Mouse (Mus musculus) regulatory T cell (primary cell): ENCODE data around the gene Rad50.

Experiments used
- in situ Hi-C: fragments of 300-600 bp; cut with MboI, MseI; formaldehyde crosslinking; loops from one replicate; pipeline ENCODE4 v1.15.1; 2025; ENCODE audit warnings: high pct_unique_total_duplicates

Rad50 gene

DNA sequence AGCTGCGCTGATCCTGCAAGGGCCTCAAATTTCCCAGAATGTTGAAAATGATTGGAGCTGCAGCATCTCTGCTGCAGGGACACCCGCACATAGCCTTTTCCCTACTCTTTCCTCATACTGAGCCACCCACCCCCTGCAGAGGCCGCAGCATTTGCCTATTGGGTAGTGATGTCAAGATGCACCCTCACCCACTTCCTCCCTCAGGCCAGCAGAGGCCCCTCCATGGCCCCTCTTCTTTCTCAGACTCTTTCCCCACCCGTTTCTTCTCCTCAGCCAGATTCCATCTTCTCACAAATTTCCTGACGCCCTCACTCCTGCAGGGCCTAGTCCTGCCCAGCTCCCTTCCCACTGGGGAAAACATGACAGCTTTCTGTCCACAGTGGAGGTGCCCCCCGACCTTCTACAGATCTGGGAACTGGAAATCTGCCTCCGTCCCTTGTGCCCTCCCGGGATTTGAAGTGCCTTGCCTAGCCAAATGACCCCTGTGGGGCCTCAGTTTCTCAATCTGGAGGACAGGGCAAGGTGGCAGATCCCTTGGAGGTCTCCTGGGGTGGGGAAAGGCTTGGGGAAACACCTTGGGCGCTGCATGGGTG lies 71.4 kb downstream of the Rad50 start:
- in situ Hi-C loops: no loop called here

DNA sequence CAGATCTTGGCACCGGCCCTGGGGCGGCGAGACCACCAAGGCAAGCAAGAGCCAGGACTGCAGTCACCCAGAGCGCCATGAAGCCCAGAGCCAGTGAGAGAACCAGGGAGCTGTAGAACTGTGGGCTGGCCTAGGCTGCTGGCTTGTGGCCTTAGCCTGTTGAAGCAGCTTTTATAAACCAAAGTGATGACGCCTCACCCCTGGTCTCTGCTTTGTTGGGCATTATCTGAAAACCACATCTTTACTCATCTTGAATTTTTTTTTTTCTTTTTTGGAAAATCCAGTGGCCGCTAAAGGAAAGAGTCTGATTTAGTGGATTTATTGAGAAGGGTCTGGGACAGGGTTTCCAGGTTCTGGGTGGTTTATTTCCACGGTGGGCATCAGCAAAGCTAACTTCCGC lies 72.6 kb downstream of the Rad50 start, which contains the start of gene Il13:
Il13 (minus strand) TSS at position 147 of the 400 bp plus-strand sequence.
- in situ Hi-C loops: no loop called here

DNA sequence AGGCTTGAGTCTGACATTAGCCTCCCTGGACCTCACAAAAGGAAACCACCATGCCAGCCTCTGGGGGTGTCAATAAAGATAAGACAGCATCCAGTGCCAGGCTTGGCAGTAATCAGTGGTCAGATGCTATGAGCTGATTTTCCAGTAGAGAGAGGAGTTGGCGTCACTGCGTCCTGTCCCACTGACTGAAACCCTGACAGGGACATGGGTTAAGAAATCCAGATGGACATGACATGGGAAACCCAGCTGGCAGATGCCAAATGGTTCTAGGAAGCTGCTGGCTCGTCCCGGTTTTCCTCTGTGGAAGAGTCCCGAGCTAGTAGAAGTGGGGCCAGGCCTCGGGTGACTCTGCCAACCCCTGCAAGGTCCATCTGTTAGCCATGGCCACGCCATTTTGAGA lies 73.5 kb downstream of the Rad50 start:
- in situ Hi-C loops: no loop called here

DNA sequence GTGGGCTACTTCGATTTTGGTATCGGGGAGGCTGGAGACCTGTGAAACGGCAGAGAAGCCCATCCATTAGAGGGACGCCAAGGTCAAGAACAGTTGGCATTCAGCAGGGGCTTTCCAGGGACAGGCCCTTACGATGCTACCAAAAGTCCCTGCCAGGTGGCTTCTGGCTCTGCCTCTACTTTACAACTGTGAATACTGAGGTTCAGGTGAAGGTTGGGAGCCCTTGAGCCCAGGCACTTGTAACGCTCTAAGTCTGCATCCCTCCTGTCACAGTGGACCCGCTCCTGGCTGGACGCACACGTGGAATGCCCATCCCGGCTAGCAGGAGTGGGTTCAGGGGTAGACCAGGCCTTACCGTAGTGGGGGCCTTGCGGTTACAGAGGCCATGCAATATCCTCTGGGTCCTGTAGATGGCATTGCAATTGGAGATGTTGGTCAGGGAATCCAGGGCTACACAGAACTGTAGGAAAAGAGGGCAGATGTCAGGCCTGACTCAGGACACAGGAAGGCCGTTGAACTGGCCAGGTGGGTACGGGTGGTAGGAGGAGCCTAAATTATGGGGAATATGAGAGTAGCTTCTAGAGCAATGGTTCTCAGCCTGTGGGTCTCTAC lies 74.9 kb downstream of the Rad50 start:
- in situ Hi-C loops: no loop called here

DNA sequence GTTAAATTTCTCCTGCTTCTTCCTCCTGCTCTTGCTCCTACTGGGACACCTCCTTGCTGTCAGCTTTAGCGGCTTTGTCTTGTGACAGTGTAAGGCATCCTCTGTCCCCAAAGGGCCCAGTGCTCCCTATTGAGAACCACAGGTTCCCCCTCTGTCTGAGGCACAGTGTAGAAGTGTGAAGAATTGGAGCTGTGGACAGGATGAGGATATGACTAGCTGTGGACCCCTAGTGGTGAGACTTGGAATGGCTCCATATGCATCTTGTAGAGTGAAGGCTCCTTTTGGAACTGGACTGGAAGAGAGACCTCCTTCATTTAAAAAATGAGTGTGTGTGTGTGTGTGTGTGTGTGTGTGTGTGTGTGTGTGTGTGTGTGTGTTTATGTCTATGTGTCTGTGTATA lies 79.3 kb downstream of the Rad50 start:
- in situ Hi-C loops: no loop called here

DNA sequence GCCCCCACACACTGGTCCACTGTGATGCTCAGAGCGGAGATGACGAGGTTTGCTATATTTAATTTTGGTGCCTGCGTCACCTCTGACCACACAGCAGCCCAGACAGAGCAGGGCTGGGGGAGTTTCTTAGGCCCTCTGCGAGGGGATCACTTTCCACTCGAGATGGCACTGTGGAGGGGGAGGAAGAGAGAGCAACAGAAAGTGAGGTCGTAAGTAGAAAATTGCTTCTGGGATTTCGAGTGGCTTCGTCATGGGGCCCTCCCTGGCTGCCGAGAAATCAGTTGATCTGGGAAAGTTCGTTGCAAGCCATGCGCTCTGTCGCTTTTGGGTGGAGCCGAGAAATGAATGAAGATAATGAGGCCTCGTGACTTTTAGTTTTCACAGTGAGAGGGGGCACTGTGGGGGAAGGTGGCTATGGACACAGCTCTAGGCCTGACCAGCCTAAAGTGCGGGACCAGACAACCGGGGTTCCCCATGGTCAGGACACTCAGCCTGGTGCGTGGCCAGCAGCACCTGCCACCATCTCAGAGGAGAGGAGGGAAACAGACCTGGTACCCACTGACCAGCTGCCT lies 80.2 kb downstream of the Rad50 start:
- in situ Hi-C loops: no loop called here

DNA sequence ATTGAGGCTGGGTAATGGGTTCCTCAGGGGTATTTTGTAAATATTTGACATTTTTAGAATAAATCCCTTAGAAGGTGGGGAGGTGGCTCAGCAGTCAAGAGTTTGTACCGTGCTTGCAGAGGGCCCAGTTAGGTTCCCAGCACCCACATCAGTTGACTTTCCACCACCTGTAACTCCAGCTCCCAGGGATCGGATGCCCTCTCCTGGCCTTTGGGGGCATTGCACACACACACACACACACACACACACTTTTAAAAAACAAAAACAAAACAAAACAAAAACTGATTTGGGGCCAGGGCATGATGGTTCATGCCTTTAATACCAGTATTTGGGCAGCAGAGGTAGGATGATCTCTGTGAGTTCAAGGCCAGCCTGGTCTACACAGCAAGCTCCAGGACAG lies 83.0 kb downstream of the Rad50 start:
- in situ Hi-C loops: loop anchor here (5.0 kb wide), 1 partner anchor 47 kb away; no protein-coding TSS in a partner anchor

DNA sequence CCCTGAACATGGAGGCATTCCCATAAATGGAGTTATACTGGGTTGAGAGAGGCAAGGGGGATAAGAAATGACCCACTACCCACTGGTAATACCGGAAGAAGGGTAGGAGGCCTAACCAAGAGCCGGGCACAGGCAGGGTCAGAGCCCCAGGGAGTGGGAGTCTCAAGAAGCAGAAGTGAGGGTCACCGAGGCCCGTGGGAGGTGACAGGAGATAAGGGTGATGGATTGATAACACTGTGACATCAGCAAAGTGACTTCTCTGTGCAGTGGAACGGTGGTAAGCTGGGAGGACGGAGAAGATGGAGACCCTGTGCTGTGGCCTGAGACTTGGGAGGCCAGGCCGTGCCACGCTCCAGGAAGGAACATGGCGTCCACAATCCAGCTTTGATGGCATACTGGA lies 83.5 kb downstream of the Rad50 start:
- in situ Hi-C loops: loop anchor here (5.0 kb wide), 1 partner anchor 46 kb away; no protein-coding TSS in a partner anchor

DNA sequence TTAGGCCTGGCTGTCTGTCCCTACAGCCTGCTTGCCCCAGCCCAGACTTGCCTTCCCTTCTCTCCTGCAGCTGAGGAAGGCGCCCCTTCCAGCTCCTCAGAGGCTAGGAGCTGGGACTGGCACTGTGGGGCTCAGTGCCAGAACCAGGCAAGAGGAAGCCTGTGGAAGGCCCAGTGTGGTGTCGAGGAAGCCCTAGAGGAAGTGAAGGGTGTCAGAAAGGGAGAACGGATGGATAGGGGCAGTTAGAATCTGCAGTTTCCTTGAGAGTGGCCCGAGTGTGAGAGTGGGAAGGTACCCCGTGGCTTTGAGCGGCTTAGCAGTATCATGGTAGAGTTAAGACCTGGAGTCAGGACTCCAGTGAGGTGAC lies 84.7 kb downstream of the Rad50 start:
- in situ Hi-C loops: loop anchor here (5.0 kb wide), 1 partner anchor 45 kb away; no protein-coding TSS in a partner anchor

DNA sequence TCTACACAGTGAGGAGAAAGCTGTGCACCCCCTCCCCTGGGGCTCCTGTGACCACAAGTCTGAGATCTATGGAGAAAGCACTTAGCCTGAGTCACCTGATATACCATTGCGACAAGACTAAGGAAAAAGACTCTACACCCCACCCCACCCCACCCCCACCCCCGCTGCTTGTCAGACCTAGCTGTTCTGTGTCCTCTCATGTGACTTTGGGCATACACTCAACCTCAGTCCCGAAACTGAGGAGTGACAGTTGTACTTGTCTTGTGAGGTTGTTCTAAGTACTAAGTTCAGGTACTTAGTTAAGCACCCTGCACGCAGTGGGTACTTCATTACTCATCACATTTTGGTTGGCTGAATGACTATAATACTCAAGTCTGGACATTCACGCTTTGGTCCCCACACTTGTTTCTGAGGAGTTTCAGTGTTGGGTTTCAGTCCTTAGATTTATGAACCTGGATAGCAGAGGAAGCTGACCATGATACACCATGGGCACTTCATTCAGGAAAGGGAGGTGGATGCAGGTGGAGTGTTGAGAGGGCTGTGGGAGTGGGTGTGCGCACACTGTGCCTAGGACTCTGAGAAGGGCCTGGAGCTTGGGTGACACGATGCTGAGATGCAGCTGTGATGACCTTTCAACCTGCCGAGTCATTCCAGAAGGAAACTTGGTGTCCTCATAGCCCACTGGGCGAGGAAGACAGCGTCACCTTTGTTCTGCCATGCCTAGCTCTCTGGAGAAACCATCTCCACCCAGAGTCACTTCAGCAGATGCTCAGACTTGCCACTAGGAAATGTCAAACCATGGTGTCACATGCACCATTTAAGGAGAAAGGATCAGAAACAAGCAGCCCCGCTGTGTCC lies 85.3 kb downstream of the Rad50 start:
- in situ Hi-C loops: loop anchor here (5.0 kb wide), 1 partner anchor 45 kb away; no protein-coding TSS in a partner anchor

DNA sequence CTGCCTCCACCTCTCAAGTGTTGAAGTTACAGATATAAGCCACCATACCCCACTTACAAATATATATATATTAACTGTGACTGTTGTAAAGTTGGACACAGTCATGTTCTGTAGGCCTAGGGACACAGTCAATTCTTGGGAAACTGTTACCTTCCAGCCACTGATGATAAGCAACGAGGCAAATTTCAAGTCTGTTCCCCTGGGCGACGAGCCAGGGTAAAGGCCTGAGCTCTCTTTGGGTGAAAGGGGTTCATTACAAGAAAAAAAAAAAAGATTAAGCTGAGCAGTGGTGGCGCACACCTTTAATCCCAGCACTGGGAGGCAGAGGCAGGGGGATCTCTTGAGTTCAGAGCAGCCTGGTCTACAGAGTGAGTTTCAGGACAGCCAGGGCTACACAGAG lies 87.0 kb downstream of the Rad50 start:
- in situ Hi-C loops: loop anchor here (5.0 kb wide), 1 partner anchor 43 kb away; no protein-coding TSS in a partner anchor

DNA sequence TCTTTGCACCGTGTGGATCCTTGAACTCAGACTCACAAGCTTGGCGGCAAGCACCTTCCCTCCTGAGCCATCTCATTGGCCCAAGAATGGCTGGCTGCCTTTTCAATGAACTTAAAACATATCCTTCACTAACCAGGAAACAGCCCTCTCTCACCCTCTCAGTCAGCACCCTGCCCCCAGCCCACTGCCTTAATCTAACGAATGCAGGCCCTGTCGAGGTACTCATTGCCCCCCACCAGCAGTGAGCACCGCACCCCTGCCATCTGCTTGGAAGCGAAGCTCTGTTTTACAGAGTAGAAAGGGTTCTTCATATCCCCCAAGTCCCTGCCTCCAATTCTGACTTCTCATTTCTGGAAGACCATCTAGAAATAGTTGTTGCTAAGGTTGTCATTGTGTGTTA lies 87.7 kb downstream of the Rad50 start:
- in situ Hi-C loops: no loop called here

DNA sequence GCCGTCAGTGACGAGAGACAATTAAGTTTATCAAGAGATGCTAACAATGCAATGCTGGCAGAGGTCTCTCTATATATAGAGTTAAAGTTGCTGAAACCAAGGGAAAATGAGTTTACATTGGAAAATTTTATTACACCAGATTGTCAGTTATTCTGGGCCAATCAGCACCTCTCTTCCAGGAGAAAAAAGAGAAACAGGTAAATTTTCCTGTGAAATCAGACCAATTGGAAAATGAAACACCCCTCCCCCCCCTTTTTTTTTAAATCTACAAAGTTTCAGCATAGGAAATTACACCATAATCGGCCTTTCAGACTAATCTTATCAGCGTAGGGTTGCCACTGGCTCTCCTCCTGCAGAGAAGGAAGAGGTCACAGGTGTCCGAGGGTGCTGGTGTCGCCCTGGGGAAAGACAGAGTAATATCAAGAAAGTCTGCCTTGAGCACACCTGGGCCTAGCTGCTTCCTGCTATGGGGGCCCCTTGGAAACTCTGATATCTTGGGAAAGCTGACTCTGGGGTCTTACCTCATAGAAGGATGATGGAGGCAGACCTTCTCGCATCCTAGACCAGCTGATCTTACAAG lies 88.4 kb downstream of the Rad50 start, which contains the start of gene Il4:
Il4 (minus strand) TSS at position 51 of the 580 bp plus-strand sequence.
- in situ Hi-C loops: no loop called here

DNA sequence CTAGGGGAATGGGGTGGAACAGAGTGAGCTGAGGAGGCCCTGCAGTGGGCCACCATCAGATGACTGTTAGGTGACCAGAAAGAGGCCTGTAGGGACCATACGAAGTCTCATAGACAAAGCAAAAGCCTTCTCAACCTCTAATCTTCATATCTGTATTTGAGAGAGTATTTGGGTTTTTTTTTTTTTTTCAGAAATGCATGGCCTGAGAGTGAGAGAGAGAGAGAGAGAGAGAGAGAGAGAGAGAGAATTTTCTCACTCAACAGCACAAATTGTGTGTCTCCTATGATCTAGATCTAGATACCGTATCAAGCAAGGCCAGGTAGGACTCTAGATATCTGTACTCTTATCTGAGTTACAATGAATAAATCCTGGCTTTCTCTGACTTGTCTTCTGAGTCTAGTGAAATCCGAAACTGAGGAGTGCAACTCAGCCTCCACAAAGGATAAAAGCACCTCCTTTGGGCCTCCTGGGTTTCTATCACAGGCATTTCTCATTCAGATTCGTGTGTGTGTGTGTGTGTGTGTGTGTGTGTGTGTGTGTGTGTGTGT lies 89.5 kb downstream of the Rad50 start:
- in situ Hi-C loops: no loop called here

DNA sequence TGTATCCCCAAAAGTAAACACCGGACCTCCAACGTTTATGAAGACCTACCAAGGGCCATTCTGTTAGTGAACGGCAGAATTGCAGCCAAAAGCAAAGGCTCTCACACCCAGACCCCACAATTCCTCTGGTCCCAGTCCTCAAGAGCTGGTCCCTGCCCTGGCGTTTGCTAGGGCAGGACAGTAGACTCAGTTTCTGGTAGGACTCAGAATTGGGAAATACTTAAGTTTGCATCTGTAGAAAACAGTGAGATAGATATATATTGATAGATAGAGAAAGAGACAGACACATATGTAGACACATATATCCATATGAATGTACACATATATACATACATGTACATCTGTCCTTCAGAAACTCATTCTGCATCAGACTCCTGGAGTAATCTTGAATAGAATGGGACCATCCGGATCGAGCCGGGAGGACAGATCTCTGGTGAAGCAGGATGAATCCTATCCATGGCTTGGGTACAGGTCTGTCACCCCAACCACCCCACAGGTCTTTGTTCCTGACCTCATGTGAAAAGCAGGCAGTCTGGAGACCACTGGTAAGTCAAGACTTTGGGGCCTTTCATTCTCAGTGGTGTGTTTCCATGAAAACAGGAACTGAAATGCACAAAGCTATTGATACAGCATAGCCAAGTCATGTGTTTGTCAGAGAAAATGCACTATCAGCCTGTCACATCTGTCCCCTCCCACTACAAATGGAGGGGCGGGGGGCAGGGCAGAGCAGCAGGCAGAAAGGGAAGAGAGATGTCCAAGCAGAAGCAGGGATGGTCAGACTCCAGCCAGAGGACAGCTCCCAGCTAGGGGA lies 90.2 kb downstream of the Rad50 start:
- in situ Hi-C loops: no loop called here

DNA sequence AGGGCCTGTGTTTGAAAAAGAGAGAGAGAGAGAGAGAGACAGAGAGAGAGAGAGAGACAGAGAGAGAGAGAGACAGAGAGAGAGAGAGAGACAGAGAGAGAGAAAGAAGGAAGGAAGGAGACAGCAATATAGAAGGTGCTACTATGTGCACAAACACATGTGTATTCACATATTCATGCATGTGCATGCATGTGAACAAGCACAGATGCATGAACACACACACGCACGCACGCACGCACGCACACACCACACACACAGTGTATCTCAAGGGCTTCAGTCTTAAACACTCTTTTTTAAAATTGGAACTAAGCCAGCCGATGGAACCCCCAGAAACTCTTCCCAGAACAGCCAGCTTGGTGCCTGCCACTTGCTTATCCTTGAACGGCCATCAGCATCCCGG lies 91.5 kb downstream of the Rad50 start:
- in situ Hi-C loops: no loop called here

DNA sequence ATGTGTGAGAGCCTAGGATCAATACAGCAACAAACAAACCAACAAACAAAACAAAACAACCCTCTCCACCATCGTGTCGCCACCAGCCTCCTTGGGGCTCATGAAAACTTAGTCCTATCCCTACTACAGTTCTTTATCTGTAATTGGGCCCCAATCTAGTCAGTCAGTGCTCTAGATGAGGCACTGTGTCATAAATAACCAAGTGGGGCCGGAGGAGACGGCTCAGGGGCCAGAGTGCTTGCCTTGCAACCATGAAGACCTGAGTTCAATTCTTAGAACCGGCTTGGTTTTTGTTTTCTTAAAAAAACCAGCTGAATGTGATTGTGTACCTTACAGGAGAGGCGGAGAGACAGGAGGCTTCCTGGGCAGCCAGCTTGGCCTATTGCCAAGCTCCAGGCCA lies 91.9 kb downstream of the Rad50 start:
- in situ Hi-C loops: no loop called here

DNA sequence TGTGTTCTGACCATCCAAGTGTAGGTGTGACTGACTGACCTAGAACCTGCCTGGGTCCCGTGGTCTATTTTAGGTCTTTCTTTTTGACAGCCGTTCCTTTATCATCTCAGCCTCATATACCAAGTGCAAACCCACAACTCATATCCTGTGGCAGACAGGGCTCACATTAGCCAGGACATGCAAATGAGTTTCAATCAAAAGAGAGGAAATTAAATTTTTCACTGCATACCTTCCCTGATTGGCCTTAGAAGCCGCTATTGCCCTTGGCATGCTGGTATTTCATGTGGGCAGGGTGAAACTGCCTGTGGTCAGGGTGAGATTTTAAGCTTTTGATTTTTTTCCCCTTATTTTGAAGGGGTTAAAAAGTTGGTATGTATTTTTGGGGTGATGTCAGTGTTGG lies 97.4 kb downstream of the Rad50 start:
- in situ Hi-C loops: no loop called here

DNA sequence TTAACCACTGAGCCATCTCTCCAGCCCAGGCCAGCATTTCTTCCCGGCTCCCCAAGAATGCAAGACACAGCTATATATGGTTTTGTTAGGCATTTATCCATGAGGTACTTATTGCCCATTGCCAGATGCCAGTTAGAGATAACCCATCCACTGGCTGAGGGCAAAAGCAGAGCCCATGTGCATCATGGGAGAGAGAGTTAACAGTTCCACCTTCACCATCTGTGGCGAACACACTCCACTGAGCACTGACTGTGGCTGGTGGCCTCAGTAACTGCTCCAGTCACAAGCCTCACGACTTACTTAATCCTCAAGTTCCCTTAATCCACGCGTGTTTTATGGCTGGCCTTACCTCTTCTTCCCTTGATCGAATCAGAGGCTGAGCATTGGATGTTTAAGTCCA lies 97.9 kb downstream of the Rad50 start:
- in situ Hi-C loops: no loop called here

DNA sequence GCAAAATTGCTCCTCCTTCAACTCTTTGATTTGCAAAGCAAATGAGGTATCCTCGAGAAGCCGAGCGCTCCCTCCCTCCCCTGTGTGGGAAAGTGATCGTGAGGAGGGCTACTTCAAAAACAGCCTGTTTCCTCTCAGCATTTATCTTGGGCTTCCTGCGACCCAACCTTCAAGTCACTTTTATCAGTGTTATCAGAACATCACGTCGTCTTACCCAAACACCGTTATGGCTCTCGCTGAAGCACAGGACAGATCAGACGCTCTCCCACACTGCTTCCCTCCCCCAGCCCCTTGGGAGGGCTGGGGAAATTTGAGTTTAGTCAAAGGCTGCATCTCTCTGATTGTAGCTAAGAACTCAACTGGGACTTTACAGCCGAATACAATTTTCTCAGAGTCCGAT lies 101.5 kb downstream of the Rad50 start:
- in situ Hi-C loops: no loop called here

DNA sequence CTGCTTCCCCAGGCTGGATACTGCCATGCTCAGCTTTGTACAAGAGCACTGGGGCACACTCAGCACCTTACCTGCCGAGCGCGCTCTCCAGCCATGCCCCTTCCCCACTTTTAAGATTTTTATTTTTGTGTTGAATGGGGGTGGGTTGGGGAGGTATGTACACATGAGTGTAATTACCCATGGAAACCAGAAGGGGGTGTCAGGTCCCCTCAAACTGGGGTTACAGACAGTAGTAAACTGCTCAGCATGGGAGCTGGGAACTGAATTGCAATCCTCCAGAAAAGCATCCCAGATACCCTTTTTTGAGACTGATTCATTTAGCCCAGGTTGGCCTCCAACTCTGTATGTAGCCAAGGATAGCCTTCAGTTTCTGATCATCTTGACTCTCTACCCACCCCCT lies 102.1 kb downstream of the Rad50 start:
- in situ Hi-C loops: no loop called here
